Mouse (Mus musculus): ENCODE data around the gene Gucy2c.
A peak's percentile ranks its signal among the peaks of the same experiment; 100 is the strongest.
"Not testable (repeated sequence)": the region's sequence is repeated elsewhere in the genome, so short reads cannot be mapped to it uniquely, and the experiment has no call there.

Gucy2c gene

DNA sequence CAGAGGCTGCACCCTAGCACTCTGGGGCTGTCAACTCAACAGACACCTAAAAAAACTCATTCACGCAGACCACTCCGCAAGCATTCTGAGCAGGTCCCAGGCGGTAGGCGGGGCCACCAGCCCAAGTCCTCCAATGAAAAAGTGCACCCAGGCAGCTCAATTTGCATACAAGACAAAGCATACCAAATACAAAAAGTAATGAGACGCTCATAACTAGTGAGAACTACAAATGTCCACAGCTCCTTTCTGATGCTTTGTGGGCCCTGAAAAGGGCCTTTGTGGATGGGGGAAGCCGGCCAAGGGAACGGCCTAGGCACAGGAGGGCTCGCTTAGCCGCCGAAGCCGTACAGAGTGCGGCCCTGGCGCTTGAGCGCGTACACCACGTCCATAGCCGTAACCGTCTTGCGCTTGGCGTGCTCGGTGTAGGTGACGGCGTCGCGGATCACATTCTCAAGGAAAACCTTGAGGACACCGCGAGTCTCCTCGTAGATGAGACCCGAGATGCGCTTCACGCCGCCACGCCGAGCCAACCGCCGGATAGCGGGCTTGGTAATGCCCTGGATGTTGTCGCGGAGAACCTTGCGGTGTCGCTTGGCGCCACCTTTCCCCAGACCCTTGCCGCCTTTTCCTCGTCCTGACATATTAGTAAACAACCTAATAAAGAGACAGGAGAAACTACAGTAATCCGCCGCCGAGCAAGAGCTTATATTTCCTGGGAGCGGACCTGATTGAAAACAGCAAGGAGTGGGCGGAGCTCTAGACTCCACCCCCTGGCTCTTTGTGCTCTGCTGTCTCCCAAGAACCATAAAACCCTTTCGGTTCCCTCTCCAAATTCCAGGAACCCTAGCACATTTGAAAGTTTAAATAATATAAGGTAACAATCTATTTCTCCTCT, 22.4 kb upstream of the Gucy2c start, which contains the start of gene Hist4h4:
Hist4h4 (minus strand) TSS at position 677 of the 895 bp plus-strand sequence.
- DNase-seq (ENCODE audit: extremely low spot score), result peak; percentile 95

DNA sequence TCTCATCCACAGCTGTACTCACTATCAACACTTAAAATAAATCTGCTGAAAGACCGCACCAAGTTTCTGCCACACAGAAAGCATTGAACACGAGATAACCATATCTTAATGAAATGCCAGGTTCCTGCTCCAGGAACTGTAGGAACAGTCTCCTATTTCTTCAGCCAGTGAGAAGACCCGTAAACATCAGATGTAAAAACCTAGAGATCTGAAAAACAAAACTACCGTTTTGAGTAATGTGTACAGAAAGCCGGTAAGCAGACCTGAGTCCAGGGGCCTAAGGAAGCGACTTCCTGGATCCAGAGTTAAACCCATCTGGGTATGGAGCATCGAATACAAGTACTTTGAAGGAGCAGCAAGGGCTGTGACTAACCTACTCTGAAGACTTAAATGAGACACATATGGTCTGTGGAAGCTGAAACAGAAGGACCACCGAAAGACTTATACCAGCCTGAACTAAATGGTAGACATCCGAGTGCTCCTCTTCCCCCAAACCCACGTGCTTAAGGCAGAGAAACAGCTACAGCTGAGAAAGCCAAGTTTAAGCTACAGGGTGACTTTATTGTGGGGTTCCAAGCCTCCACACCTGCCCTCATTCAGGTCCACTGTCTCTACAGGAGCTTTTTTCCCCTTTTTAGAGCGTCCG, 21.7 kb upstream of the Gucy2c start:
- no peak for DNase-seq (ENCODE audit: extremely low spot score)

DNA sequence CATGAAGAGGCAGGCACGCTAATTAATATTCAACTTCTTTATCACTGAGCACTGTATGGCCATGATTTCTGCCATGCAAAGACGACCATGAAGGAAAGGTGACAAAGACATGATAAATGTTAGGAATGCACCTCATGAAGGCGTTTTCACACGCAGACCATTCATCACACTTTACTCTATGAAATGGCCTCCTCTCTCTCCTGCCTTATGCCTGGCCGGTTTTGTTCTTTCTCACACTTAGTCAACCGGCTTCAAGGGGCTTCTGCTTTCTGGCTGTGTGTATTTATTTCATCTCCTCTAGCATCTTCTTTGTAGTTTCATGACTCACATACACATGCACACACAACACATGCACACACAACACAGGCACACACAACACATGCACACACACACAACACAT, 19.7 kb upstream of the Gucy2c start:
- no peak for DNase-seq (ENCODE audit: extremely low spot score)

- no peak for DNase-seq (ENCODE audit: extremely low spot score)
Measured at GRCm38 (mm10) chr6:136800710-136801109, 19.1 kb upstream of the Gucy2c start.

GRCm38 (mm10) chr6:136797874-136798693, 16.5 kb upstream of the Gucy2c start:
- DNase-seq (ENCODE audit: extremely low spot score), result not testable (repeated sequence)

- DNase-seq (ENCODE audit: extremely low spot score), result no peak
Measured at GRCm38 (mm10) chr6:136795850-136796249, 14.3 kb upstream of the Gucy2c start.

- DNase-seq (ENCODE audit: extremely low spot score), result no peak
Measured at GRCm38 (mm10) chr6:136795110-136795509, 13.5 kb upstream of the Gucy2c start.

DNA sequence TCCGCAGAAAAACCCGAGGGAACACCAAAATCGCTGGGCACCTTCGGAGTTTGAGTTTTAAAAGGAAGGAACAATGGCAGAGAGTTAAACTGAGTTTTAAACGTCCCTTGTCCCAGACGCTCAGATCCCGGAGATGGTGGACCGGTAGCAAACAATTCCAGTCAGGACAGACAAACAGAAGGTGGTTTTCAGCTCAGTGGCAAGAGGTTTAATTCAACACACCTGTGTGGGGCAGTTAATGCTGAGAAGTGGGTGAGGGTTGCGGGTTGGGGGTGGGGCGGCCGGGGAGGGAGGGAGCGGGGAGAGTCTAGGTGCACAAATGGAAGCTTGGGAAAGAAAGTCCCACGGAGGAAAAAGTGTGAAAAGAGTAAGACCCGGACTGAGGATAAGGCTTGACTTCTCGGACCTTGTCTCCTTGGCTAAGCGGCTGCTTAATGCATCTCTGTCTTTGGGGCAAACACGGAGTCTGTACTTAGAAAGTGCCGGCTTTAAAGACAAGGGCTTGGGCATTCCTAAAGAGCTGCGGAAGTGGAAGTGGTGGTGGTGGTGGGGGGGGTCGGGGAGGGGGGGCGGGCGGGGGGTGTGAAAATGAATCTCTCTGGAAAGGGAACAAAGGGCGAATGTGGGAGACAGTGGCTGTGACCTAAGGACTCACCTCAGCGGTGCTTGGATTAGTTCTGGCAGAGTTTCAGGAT, 12.4 kb upstream of the Gucy2c start:
- DNase-seq (ENCODE audit: extremely low spot score), result peak; percentile 38

DNA sequence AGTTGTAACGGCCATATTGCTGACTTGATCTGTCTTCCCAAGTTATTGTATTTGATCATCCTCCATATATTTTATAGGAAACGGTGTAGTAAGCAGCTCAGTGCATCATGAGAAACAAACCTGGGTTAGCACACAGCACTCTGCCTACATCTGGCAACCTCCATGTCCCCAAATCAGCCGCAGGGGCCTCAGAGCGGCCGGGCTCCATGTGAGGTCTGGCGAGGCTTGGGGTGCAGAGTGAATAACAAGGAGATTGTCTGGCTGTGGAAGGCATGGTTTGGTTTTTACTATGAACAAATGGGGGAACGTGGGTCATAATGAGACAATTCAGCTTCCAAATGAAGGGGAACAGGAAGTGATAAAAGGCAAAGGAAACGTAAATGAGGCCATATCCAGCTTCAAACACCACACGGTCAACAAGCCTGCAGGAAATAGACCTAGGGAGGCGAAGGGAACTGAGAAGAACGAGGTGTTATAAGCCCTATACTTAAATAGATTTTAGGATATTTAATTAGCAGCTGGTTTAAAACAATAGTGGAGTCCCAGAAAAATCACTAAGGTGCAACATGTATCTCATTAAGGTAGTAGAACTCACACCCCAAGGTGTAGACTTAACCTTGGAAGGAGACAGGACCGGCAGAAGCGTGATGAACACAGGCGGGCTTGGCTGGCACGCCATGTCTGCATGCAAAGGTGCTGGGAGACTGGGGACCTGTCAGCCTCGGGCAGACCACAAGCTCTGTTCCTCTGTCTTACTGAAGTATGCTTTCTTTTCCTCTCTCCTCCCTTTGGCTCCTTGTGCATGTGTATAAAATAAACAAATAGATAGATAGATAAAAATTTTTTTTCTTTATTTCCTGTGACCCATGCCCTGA, 11.6 kb upstream of the Gucy2c start:
- DNase-seq (ENCODE audit: extremely low spot score), result no peak

DNA sequence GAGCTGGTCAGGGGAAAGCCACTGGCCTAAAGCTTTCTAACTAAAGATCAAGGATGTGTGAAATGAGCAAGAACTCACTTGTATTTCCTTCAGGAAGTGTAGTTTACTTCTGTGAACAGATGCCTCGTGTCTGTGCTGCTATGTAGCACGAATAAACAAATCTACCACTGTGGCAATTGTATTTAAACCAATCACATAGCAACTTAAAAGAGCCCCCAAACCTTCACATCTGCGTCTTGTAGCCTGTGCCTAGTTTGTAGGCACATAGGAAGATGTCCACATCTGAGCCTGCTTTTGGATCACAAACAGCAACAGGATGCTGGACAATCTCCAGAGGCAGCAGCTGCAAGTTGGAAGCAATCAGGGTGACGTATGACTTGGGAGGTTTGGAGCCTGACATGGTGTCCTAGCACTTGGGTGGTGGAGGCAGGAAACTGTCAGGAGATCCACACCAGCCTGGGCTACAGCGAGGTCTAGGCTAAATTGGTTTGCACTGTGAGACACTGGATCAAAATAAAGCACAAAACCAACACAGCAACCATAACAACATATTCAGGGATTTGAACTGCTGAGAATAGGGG, 7.9 kb upstream of the Gucy2c start:
- DNase-seq (ENCODE audit: extremely low spot score), result no peak

DNA sequence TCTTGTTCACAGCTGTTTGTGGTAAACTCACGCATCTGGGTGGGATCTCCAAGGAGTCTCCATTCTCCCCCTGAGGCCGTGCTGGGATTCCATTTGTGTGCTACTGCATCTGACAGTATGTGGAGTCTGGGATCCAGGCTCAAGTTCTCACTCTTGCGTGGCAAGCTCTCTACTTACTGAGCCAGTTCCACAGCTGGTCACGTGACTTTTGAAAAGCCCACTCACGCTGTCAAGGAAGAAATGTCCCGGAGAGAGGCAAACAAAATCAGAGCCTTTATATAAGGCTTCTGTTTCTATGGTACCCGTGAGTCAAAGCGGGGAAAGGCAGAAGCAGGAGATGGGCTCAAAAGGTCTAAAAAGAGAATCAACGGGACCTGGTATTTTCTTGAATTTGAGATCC, 1.2 kb upstream of the Gucy2c start:
- DNase-seq (ENCODE audit: extremely low spot score), result no peak

DNA sequence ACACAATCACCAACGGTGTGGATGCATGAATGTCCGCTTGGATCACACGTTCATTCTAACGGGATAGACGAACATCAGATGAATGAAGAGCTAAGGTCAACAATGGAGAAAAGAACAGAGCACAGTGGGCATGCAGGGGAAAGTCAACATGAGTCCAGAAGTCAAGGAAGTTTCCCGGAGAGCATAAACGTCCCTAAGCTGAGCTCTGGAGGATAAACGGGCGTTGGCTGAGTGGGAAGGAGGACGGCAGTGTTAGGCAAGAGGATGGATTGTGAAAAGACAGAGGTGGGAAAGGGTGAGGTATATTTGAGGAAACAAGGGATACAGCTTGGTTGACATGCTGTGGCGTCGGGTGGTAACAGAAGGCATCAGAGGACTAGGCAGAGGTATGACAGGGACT, 581 bp upstream of the Gucy2c start:
- DNase-seq (ENCODE audit: extremely low spot score), result no peak

DNA sequence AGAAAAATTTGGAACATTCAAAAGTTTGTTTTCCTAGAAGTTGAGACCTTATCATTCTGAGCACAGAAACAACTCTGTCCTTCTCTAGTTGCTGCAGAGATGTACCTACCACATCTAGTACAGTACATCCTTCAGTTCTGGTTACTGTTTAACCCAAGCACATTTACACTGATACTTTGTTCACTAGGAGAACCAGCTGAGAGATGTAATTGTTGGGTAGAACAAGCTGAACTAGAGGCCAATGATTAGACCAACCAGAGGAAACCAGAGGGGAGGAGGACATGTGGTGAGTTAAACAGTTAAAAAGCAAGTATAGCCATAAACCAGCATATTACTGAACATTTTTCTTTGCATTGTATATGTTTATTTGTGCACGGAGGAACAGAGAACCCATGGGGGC, 5.2 kb downstream of the Gucy2c start:
- DNase-seq (ENCODE audit: extremely low spot score), result no peak

- DNase-seq (ENCODE audit: extremely low spot score), result no peak
Measured at GRCm38 (mm10) chr6:136769859-136770258, 11.7 kb downstream of the Gucy2c start.

- no peak for DNase-seq (ENCODE audit: extremely low spot score)
Measured at GRCm38 (mm10) chr6:136769143-136769542, 12.4 kb downstream of the Gucy2c start.

- DNase-seq (ENCODE audit: extremely low spot score), result no peak
Measured at GRCm38 (mm10) chr6:136763912-136764311, 17.7 kb downstream of the Gucy2c start.

DNA sequence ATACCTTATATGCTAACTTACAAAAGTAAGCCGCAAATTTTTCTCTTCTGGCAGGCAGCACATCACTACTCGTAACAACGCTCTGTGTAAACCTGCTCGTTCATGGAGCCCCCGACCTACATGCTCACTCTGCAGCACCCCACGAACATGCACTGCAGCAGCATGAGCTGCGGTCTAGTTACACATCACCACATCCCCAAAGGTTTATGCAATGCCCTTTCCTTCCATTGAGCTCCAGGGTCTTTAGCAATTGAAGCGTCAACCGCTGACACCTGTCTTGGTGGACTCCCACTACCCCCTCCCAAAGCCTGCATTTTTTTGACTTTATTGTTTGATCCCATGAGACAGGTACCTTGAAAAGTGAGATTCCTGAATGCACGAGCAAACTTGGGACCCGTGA, 31.0 kb downstream of the Gucy2c start:
- DNase-seq (ENCODE audit: extremely low spot score), result no peak

GRCm38 (mm10) chr6:136745586-136745985, 36.0 kb downstream of the Gucy2c start:
- no peak for DNase-seq (ENCODE audit: extremely low spot score)

DNA sequence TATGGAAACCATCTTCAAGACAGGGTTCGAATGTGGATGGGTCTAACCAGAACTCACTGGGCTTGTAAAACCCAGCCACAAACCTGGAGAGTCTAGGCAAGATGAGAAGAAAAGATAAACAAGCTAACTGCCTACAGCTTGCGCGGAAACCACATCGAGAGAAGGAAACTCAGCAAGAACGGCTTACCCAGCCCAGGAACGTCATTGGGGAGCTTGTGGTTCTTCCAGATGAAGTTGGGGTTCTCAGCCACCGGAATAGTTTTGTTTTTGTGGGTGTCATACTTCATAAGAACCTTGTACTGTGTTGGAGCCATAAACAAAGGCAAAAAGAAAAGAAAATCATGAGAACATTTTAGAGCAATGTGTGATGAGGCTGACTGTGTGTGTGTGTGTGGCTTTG, 37.8 kb downstream of the Gucy2c start:
- DNase-seq (ENCODE audit: extremely low spot score), result no peak

All from embryo, embryonic 9.5 days (tissue).